Mouse (Mus musculus) C2C12 (cell line): ENCODE data around the gene Hist1h2bj.

Experiments used
- CTCF ChIP-seq: IDR thresholded peaks from one replicate; pipeline ENCODE4 v1.5.1; 2011; ENCODE audit not compliant: control insufficient read depth, insufficient read depth, insufficient read length
- FOSL1 ChIP-seq: IDR thresholded peaks from one replicate; pipeline ENCODE4 v1.8.0; 2011; ENCODE audit warnings: mild to moderate bottlenecking, low read length; ENCODE audit not compliant: poor library complexity, insufficient read depth, severe bottlenecking
- MAX ChIP-seq: IDR thresholded peaks from one replicate; pipeline ENCODE4 v1.6.1; 2011; ENCODE audit warnings: mild to moderate bottlenecking, control low read depth
- MYOD1 ChIP-seq: IDR thresholded peaks from one replicate; pipeline ENCODE4 v1.6.1; 2011; ENCODE audit warnings: low read depth; ENCODE audit not compliant: control insufficient read depth, insufficient read length
- MYOG ChIP-seq: IDR thresholded peaks from one replicate; pipeline ENCODE4 v1.6.1; 2011; ENCODE audit not compliant: control insufficient read depth, insufficient read length; ENCODE audit errors: extremely low read depth
- USF1 ChIP-seq: IDR thresholded peaks from one replicate; pipeline ENCODE4 v1.6.1; 2011; ENCODE audit warnings: low read depth, mild to moderate bottlenecking, control low read depth, moderate library complexity

GRCm38 (mm10) chr13:22050591-22051522 is 7.8 kb downstream of the Hist1h2bj start:
- TF ChIP-seq CTCF (peak; percentile 91), USF1 (no peak), FOSL1 (no peak), MAX (peak; percentile 79), MYOD1 (no peak), MYOG (no peak)
